Mouse (Mus musculus): ENCODE data around the gene Rnf152.

GRCm38 (mm10) chr1:105243359-105244142 lies 113.0 kb downstream of the Rnf152 start:
- TF ChIP-seq CTCF (IDR thresholded peaks at IDR 0.05) (no peak), POLR2A (IDR thresholded peaks at IDR 0.05; ENCODE audit: insufficient read depth, low read depth, low read length) (no peak), EP300 (IDR thresholded peaks at IDR 0.05; ENCODE audit: insufficient read depth, low read depth, low read length) (no peak)
